24 mouse cellular contexts compared by ENCODE assay signal in genomic region chr13:100648223-100648622, GRCm38 (mm10).
"Had no signal": no experiment of that assay in that cellular context is flagged by ENCODE, and none has a peak within 500 bp of the region (broad histone marks: within the 10 kb centered on the region; RNA-seq: fewer than 3 reads in every experiment).

No protein-coding gene starts in this region.

- DNase-seq: liver, postnatal 0 days; lung, adult 2 months; lung, postnatal 14 days; lung, postnatal 36 days; midbrain, embryonic 14.5 days; retina, postnatal 1 day; right cerebral cortex, adult 18-20 months; right cerebral cortex, postnatal 25 days; right cerebral cortex, postnatal 4 days; spleen, adult 18-20 months; thymus, adult 2 months; thymus, postnatal 25 days; thymus, postnatal 4 days had no signal

- H3K4me3 ChIP-seq: liver, embryonic 15.5 days; lung, embryonic 15.5 days; midbrain, embryonic 10.5 days; midbrain, embryonic 12.5 days; myocyte; neural tube, embryonic 13.5 days; neural tube, embryonic 15.5 days; stomach, embryonic 15.5 days had no signal

- H3K9ac ChIP-seq: liver, embryonic 15.5 days; liver, postnatal 0 days; lung, embryonic 15.5 days; midbrain, embryonic 12.5 days; neural tube, embryonic 13.5 days; neural tube, embryonic 15.5 days; stomach, embryonic 15.5 days had no signal

- H3K27me3 ChIP-seq: liver, embryonic 15.5 days; lung, embryonic 15.5 days; midbrain, embryonic 12.5 days; neural tube, embryonic 13.5 days; neural tube, embryonic 15.5 days; stomach, embryonic 15.5 days had no signal

- H3K9me3 ChIP-seq: liver, embryonic 15.5 days; lung, embryonic 15.5 days; midbrain, embryonic 10.5 days; midbrain, embryonic 12.5 days; neural tube, embryonic 13.5 days; neural tube, embryonic 15.5 days; stomach, embryonic 15.5 days had no signal

- H3K4me2 ChIP-seq: liver, embryonic 15.5 days; lung, embryonic 15.5 days; midbrain, embryonic 12.5 days; neural tube, embryonic 13.5 days; neural tube, embryonic 15.5 days; stomach, embryonic 15.5 days had no signal

- ATAC-seq: liver, postnatal 0 days; lung, postnatal 0 days; midbrain, embryonic 16.5 days had no signal

- H3K27ac ChIP-seq: liver, embryonic 15.5 days; lung, embryonic 15.5 days; midbrain, embryonic 10.5 days; midbrain, embryonic 12.5 days; neural tube, embryonic 13.5 days; neural tube, embryonic 15.5 days; stomach, embryonic 15.5 days; stomach, postnatal 0 days had no signal
